Mouse (Mus musculus): ENCODE data around the gene Dock6.

- no peak for TF ChIP-seq CTCF (conservative IDR thresholded peaks at IDR 0.05 in 1 of 2, IDR thresholded peaks at IDR 0.05 in 1 of 2; ENCODE audit: low read depth in 2 of 2, low read length in 2 of 2)
- no peak for TF ChIP-seq HCFC1 (IDR thresholded peaks at IDR 0.05; ENCODE audit: low read depth, low read length)
- TF ChIP-seq SIN3A (IDR thresholded peaks at IDR 0.05; ENCODE audit: low read length) = no peak
- no peak for TF ChIP-seq USF1 (IDR thresholded peaks at IDR 0.05; ENCODE audit: low read depth, low read length)
- TF ChIP-seq EP300 (IDR thresholded peaks at IDR 0.05; ENCODE audit: low read length) = no peak
- no peak for TF ChIP-seq MYC (IDR thresholded peaks at IDR 0.05; ENCODE audit: low read depth, low read length)
- no peak for TF ChIP-seq E2F4 (IDR thresholded peaks at IDR 0.05; ENCODE audit: insufficient replicate concordance, low read depth, low read length)
- TF ChIP-seq USF2 (conservative IDR thresholded peaks at IDR 0.05; ENCODE audit: low read depth, low read length) = no peak
- no peak for TF ChIP-seq KAT2A (IDR thresholded peaks at IDR 0.05; ENCODE audit: insufficient replicate concordance, low read length)
- no peak for TF ChIP-seq POLR2A (IDR thresholded peaks at IDR 0.05; ENCODE audit: low read depth, low read length)
- TF ChIP-seq ZC3H11A (IDR thresholded peaks at IDR 0.05; ENCODE audit: low read depth, low read length) = no peak
These were observed 13.4 kb upstream of the Dock6 start for GRCm38 (mm10) chr9:21865673-21866398.
